Mouse (Mus musculus): Measurements from ENCODE around the gene Lrrc58.

DNA sequence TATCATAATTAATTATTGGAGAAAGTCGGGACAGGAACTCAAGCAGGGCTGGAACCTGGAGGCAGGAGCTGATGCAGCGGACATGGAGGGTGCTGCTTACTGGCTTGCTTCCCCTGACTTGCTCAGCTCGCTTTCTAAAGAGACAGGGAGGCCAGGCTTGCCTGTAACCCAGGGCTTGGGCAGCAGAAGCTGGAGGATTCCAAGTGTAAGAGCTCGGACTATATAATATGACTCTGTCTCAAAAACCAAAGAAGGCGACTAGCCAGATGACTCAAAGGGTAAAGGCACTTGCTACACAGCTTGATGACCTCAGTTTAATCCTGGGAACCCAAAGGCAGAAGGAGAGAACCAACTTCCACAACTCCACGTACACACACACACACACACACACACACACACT lies 25.2 kb downstream of the Lrrc58 start:
- TF ChIP-seq CTCF (IDR thresholded peaks at IDR 0.05; ENCODE audit: borderline replicate concordance, extremely low read depth, insufficient read depth, insufficient read length) (no peak), POLR2A (IDR thresholded peaks at IDR 0.05; ENCODE audit: borderline replicate concordance, extremely low read depth, insufficient read depth, insufficient read length, poor library complexity, severe bottlenecking) (no peak)

Measured in brain, embryonic 14.5 days (tissue).